Mouse (Mus musculus) mesoderm, embryonic 11.5 days (tissue): ENCODE data around the gene Slc9a9.

ENCODE experiments used
- DNase-seq: peaks from one replicate; pipeline ENCODE4 v3.0.0-alpha.2; 2012; ENCODE audit warnings: low read depth, low spot score

Slc9a9 gene

GRCm38 (mm10) chr9:95191442-95191841, 521.7 kb downstream of the Slc9a9 start:
- DNase-seq: no peak

- DNase-seq: no peak
These were observed 523.3 kb downstream of the Slc9a9 start for GRCm38 (mm10) chr9:95192901-95193532.

- DNase-seq: no peak
These were observed 524.0 kb downstream of the Slc9a9 start for GRCm38 (mm10) chr9:95193672-95194071.

- DNase-seq: no peak
These were observed 524.4 kb downstream of the Slc9a9 start for GRCm38 (mm10) chr9:95194158-95194557.

- no peak for DNase-seq
These were observed 538.0 kb downstream of the Slc9a9 start for GRCm38 (mm10) chr9:95207661-95208060.

GRCm38 (mm10) chr9:95208681-95209080, 539.0 kb downstream of the Slc9a9 start:
- no peak for DNase-seq

- DNase-seq: no peak
These were observed 550.3 kb downstream of the Slc9a9 start for GRCm38 (mm10) chr9:95220009-95220408.

GRCm38 (mm10) chr9:95221310-95221709, 551.6 kb downstream of the Slc9a9 start:
- DNase-seq: no peak

GRCm38 (mm10) chr9:95226986-95227385, 557.3 kb downstream of the Slc9a9 start:
- DNase-seq: no peak

- no peak for DNase-seq
These were observed 558.4 kb downstream of the Slc9a9 start for GRCm38 (mm10) chr9:95228123-95228522.

GRCm38 (mm10) chr9:95229147-95229546, 559.4 kb downstream of the Slc9a9 start:
- no peak for DNase-seq

GRCm38 (mm10) chr9:95239900-95240299, 570.2 kb downstream of the Slc9a9 start:
- no peak for DNase-seq

GRCm38 (mm10) chr9:95242628-95243195, 573.0 kb downstream of the Slc9a9 start:
- no peak for DNase-seq

- DNase-seq: no peak
These were observed 584.5 kb downstream of the Slc9a9 start for GRCm38 (mm10) chr9:95254162-95254561.

GRCm38 (mm10) chr9:95255844-95256243, 586.1 kb downstream of the Slc9a9 start:
- no peak for DNase-seq

GRCm38 (mm10) chr9:95256680-95257316, 587.1 kb downstream of the Slc9a9 start:
- no peak for DNase-seq

- no peak for DNase-seq
These were observed 593.1 kb downstream of the Slc9a9 start for GRCm38 (mm10) chr9:95262851-95263250.

- no peak for DNase-seq
These were observed 594.3 kb downstream of the Slc9a9 start for GRCm38 (mm10) chr9:95263867-95264509.

- DNase-seq: no peak
These were observed 596.5 kb downstream of the Slc9a9 start for GRCm38 (mm10) chr9:95266179-95266578.

GRCm38 (mm10) chr9:95266924-95267323, 597.2 kb downstream of the Slc9a9 start:
- DNase-seq: no peak

GRCm38 (mm10) chr9:95279590-95280344, 610.1 kb downstream of the Slc9a9 start:
- DNase-seq: peak; percentile 41
